Mouse (Mus musculus): ENCODE data around the gene Cavin3.
"Not testable (repeated sequence)": the region's sequence is repeated elsewhere in the genome, so short reads cannot be mapped to it uniquely, and the experiment has no call there.

Cavin3 gene

DNA sequence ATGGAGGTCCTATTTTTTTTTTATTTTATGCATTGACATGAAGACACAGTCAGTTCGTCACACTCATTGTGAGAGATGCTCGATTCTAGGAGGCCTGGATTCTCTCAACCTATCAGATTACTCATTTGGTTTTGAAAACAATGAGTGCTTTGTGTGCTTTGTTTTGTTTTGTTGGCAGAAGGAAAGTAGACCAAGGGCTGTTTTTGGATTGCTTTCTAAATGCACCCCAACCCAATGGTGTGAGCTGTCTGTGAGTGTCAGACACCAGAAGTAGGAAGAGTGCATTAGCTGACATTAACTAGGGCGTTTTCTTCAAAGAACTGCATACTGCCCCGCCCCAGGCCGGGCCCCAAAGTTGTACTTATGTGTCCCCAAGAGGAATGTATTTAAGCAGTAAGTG is 2.0 kb downstream of the Cavin3 start:
- no peak for DNase-seq

DNA sequence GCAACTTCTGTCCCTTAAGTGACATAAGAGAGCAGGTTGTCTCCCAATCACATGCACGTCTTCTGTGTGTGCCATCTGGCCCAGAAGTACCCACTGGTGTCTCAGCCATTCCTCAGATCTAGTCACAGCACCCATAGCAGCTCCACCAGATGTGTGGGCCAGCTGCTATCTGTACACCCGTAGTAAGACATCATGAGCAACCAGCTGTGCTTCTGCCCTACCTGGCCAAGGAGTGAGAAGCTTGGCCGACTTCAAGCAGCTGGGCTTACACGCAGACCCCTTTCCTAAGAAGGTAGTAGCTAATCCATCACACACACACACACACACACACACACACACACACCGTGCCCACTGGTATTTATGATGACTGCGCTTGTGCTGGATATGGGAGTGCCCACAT is 2.9 kb downstream of the Cavin3 start:
- no peak for DNase-seq

DNA sequence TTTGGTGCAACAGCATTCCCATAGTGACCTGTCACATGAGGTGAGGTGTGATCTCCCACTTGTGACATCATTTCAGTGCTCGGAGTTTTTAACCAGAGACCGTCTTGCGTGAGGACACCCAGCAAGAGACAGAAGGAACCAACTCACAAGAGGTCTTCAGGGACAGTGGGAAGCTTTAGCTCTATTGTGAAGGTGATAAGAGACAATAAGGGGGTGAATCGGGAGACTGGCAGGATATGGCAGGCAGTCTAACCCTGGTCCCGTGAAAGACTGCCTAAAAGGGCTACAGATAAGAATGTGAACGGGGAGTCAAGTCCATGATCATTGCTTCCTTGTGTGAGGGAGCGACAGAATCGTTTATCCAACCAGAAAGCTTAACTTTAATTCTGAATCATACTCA is 3.8 kb downstream of the Cavin3 start:
- no peak for DNase-seq

DNA sequence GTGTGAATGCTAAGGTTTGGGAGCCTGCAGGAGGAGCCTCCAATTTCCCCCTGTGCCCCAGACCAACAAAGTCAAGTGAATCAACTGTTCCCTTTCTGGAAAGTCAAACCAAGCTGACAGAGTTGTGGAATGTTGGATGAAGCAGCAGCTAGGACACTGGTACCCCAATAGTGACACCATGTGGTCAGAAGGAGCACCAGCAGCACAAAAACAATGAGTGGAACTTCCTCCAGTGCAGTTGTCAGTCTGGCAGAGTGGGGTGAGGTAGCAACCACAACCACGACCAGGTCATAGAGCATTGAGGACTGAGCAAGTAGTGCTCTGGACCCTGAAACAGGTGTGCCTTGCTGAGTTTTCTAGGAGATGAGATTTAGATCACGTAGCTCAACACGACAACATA is 4.3 kb downstream of the Cavin3 start:
- DNase-seq: peak; percentile 71

DNA sequence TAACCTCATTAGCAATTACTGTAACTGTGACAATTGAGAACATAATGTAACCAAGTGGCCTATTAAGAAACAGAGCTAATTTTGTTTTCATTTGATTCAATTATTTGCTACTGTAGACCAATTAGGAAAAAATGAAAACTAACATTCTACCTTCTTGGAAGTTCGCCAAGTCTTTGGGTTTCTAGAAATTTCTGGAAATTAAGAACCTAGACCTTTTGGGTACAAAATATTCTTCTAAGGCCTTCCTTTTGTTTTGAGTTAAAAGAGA is 4.7 kb downstream of the Cavin3 start:
- no peak for DNase-seq

DNA sequence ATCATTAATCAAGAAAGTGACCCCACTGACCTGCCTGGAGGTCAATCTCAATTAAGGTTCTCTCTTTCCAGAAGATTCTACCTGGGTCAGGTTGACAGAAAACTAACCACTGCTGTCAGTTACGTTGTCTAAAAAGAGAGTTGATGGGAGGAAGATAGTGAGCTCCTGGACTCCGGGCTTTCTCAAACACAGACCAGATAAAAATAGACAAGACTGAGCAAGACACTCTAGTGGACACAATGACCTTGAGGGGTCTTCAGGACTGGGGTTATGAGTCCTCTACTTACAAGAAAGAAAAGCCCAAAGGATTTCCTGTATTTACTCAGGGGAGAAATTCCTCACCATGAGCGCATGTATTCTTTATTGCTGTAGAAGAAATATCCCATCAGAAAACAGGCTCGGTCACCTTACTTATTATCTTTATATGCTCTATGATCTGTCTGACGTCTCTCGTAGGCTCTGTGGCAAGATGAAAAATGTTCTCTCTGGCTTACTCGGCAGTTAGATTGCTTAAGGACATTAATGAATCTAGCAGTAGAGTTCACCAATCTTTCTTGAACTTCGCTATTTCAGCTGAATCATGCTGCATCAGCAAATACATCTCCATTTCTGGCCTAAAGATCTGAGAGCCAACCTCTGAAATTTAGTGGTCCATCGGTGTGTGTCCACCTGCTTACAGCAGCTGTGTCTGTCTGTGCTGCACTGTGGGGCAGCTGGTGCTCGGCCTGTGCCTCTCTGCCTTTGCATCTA is 5.2 kb downstream of the Cavin3 start:
- no peak for DNase-seq

DNA sequence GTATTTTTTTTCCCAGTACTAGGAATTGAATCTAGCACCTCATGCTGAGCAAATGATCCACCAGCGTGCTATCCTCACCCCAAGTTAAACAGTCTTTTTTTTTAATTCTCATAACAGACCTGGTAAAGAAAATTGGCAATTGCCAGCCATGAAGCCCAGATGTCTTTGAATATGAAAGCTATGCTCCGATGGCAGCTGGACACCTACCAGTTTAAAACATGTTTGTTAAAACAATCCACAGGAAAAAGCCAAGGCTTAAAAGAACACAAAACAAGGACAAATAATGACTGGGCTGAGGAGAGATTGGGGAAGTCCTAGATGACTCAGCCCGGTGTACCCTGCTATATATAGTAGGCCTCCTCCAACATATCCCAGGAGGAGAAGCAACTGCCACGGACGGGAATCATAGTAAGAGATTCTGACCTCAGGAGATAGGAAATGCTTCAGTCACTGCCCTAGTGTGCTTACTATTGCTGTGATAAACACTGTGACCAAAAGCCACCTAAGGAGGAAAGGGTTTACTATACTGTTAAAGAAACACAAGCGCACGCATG is 6.6 kb downstream of the Cavin3 start:
- DNase-seq: peak; percentile 11

DNA sequence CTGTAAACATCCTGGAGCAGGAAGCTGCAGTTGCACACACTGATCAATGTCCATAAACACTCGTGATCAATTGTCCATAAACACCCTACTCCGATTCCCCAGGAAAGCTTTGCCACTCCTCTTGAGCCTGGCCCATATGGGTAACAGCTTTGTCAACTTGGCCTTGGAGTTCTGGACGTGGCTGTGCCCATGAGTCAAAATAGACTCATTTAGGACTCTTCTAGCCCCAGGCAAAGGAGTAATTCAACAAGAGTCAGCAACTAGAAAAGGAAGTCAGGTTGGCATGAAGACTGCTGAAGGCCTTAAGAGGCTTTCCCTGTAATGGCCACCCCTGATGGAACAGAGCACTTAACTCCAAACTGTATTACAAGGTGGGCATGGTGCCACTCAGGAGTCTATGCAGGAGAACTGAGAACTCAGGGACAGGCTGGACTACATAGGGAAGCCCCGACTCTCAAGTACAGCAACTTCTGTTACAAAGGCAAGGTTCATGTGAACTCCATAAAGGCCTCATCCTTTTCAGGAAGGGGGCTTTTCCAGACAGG is 7.3 kb downstream of the Cavin3 start:
- DNase-seq: no peak

DNA sequence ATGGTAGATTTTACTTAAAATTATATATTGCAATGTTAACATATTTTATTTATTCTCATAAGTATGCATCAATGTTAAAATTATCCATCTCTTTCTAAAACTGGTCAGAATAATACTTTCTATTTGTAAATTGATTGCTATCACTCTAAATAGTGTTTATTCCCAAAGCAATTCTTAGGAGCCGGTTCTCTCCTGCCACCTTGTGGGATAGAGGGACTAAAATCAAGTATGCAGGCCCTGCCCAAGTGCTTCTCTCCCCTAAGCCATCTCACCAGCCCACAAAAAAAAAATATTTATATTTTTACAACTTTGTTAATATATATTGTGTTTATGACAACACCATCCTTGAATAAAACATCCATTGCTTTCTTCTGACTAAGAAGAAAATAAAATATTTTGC is 9.5 kb downstream of the Cavin3 start:
- DNase-seq: no peak

DNA sequence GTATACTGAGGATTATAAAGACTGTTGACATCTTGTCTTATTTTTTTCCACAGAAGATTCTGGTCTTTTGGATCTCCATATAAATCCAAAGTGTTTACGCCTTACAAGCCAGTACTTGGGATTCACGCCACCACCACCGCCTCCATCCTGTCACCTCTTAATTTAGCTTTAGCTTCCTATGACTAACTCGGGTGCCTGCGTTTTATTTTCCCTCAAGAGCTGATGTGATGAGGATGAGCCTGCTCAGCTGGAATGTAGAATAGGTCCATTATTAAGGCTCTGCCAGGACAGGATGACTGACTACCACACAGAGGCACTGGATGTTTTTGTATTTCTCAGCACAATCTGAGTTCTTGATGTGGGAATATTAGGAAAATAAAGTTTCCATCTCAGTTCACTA is 16.6 kb downstream of the Cavin3 start:
- not testable (repeated sequence) for DNase-seq

DNA sequence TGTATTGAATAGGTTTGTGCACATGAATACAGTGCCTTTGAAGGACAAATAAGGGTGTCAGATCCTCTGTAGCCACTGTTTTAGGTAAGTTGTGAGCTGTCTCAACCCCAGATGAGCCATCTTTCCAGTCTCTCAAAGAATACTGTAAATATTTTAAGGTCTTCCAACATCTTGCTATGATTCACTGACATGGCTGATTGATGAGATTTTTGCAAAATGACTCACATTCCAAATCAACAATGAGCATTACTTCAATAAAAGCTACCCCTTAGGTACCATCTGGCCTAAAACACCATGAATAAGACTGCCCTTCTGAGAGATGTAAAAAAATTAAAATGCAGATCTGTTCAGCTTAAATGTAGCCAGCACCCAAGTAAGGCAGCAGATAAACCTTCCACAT is 23.6 kb downstream of the Cavin3 start:
- no peak for DNase-seq

DNA sequence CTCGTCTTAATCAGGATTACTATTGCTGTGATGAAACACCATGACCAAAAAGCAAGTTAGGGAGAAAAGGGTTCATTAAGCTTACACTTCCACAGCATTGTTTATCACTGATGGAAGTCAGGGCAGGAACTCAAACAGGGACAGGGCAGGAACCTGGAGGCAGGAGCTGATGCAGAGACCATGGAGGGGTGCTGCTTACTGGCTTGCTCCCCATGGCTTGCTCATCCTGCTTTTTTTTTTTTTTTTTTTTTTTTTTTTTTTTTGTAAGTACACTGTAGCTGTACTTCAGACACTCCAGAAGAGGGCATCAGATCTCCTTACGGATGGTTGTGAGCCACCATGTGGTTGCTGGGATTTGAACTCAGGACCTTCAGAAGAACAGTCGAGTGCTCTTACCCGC is 28.8 kb downstream of the Cavin3 start:
- not testable (repeated sequence) for DNase-seq

DNA sequence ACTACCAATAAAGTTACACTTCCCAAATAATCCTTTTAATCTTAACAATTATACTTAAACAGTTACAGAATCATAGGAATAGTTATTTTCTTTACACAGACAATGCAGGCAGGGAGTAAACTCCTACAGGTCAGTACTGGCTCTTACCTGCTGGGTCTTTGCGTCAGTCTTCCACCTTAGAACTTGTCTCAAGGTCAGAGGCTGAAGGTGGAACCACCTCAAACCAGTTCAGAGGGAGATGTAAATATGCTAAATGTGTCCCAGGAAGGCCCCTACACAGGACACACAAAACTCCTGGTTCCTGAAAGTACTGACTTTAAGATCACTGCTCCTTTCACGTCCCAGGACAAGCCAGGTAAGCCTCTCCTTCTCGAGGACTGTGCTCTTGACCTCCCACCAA is 37.0 kb downstream of the Cavin3 start:
- DNase-seq: no peak

DNA sequence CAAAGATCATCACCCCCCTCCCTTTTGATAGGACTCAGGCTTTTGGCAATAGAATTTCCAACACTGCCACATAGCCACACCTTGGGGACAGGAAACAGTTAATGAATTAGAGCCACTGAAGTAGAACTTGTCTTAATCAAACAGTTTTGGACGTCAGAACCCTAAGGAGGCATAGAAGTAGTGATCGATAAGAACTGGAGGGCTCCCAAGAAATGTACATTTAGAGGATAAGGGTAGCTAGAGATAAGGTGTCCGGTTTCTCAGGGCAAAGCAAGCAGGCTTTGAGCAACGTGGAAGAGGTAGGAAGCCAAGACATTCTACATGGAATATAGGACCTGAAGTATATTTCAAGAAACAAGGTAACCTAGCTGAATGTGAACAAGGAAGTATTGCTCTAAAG is 40.7 kb downstream of the Cavin3 start:
- no peak for DNase-seq

DNA sequence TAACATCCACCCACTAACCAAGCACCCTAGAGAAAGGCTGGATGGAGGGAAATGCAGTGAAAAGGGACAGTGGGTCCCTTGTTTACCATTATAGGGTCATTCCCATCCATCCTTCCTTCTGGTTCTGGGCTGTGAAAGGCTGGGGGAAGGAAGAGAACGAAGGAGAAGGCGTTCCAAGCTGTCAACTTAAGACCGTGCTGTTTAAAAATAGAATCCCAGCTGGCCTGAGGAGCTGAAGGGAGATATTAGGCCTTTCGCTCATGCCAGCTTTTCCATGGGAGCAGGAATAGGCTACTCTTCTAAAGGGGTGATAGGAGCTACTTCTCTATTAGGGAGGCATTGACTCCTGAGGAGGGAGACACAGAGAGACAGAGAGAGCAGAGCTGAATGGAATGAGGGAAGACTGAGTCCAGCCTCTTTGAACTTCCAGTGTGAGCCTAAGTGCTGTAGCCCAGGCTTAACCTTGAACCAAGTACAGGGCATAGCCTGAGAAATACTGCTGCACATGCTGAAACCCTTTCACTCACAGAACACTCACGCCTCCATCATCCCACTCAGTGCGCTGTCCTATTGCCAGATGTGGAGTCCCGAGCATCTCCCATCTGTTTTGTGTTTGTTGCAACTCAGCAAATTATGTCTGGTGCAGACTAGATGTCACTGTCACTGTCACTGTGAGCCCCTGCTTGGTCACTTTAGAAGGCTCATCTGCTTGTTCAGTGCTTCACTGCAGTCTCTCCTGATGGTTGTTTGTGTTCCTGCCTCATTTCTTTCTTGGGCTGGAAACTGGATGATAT is 43.9 kb downstream of the Cavin3 start:
- DNase-seq: no peak

DNA sequence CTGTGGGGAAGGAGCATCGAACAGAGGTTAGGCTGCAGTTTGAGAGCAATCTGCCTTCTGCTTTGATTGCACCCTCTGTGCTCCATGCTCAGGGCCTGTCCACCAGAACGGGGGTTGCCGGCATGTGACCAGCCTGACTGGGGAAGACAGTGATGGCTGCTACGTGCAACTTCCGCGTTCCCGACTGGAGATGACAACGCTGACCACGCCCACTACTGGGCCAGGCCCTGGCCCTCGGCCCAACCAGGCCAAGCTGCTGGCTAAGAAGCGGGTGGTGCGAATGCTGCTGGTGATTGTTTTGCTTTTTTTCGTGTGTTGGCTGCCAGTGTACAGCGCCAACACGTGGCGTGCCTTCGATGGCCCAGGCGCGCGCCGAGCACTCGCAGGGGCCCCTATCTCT is 47.3 kb downstream of the Cavin3 start:
- peak; percentile 3 for DNase-seq

DNA sequence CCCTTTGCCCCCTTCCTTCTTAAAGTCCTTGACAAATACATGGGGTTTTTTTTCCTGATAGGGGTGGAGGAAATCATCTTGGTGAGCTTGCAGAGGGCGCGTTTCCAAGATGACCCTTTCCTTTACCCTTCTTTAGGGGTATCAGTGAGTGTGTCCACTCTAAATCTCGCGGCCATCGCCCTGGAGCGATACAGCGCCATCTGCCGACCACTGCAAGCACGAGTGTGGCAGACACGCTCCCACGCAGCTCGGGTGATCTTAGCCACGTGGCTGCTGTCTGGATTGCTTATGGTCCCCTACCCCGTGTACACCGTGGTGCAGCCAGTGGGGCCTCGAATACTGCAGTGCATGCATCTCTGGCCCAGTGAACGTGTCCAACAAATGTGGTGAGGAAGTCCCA is 48.2 kb downstream of the Cavin3 start:
- no peak for DNase-seq

DNA sequence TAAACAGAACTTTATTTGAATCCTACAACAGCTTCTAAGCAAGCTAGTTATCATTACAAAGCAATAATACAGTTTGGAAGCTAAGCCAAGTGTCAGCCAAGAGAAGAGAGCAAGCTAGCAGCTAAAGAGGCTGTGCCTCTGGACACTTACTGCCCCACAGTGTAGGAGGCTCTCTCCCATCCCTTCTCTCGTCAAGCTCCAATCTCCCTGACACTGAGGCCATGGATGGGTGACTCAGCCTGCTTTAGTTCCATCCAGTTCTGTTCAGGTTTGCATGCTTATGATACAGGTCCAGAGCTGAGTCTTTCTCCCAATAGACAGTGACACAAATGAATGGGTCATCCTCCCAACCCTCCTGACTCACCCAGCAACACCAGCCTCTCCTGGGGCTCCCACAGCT is 50.0 kb downstream of the Cavin3 start:
- no peak for DNase-seq

Measured in lung, postnatal 36 days (tissue).